Mouse (Mus musculus): ENCODE results near the gene Limch1.

GRCm38 (mm10) chr5:66871521-66872050 is 126.0 kb downstream of the Limch1 start:
- no peak for TF ChIP-seq CTCF (IDR thresholded peaks at IDR 0.05; ENCODE audit: borderline replicate concordance, insufficient read depth, low read length)
- no peak for TF ChIP-seq POLR2A (IDR thresholded peaks at IDR 0.05; ENCODE audit: low read depth, low read length)
